Mouse (Mus musculus): ENCODE measurements at regions not wholly inside any gene's neighbourhood (a gene's known extent, or its start where the extent isn't known, plus 50 kb on each side); places are given as distances from the start of the nearest gene placed in this dataset.

DNA sequence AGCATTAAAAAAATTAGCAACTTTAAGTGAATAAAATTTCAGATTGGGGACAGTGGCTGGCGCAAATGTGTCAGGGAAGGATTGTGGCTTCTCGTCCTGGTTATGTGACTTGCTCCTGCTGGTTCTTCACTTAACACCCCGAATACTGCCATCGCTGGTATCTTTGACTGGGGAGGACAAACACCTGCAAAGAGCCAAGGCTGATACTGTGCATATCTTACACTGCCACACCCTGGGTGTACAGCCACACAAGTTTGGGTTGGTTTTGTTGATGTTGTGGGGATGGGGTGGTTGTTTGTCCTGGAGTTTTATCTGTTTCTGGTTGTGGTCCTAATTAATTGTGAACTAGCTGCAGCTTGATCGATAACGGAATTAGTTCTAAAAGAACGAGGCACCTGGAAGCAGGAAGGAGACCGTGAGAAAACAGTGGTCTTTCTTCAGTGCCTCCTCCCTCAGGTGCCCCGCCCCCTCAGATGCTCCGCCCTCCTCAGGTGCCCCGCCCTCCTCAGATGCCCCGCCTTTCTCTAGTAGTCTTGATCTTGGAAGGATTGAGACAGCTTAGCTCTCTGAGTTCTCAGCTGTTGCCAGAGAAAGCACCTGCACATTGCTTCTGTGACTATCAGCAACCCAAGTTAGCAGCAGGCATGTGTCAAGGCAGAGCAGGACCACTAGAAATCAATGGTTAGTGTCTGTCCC lies 107.0 kb upstream of the Magi3 start:
- 87% methylated on average over 12 of the region's 12 CpGs for WGBS
- Histone ChIP-seq H3K4me1 (ENCODE audit: control insufficient read depth, insufficient read depth, low read length) (no peaks in the 10 kb centered on the region), H3K27me3 (replicated peaks; ENCODE audit: control insufficient read depth, insufficient read depth, low read length) (no peaks in the 10 kb centered on the region), H3K36me3 (ENCODE audit: control insufficient read depth, insufficient read depth, low read length) (no peaks in the 10 kb centered on the region), H3K4me2 (ENCODE audit: low read length) (no peak overlapping the region), H3K4me3 (ENCODE audit: low read depth, low read length) (no peak overlapping the region), H3K9me3 (replicated peaks; ENCODE audit: control insufficient read depth, low read length) (no peaks in the 10 kb centered on the region), H3K27ac (ENCODE audit: low read depth, low read length) (no peak overlapping the region), H3K9ac (ENCODE audit: low read length) (no peak overlapping the region)
- DNase-seq (ENCODE audit: low spot score) (no peak), ATAC-seq (no peak)

DNA sequence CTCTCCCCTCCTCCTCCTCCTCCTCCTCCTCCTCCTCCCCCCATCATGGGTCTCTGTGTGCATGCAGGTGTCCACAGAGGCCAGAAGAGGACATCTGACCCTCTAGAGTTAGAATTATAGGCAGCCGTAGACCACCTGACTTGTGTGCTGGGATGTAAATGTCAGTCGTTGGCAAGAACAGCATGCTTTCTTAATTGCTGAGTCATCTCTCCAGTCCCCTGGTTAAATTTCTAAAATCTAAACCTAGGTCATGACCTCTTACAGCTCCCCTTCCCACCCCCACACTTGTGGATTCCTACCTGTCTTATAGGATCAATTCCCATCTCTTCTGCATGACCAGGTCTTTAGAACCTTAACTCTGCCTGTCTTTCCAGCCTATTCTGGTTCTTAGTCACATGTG lies 102.4 kb upstream of the Magi3 start:
- WGBS = 69% methylated on average over 2 of the region's 2 CpGs
- H3K36me3 ChIP-seq (ENCODE audit: control insufficient read depth, insufficient read depth, low read length) = no peaks in the 10 kb centered on the region
- H3K4me1 ChIP-seq (ENCODE audit: control insufficient read depth, insufficient read depth, low read length) = peaks cover 8% of the 10 kb centered on the region; the same call in 1 of the 2 replicates
- H3K4me3 ChIP-seq (ENCODE audit: low read depth, low read length) = no peak overlapping the region
- DNase-seq (ENCODE audit: low spot score) (no peak), ATAC-seq (no peak)
- no peak overlapping the region for H3K9ac ChIP-seq (ENCODE audit: low read length)
- no peaks in the 10 kb centered on the region for H3K27me3 ChIP-seq (replicated peaks; ENCODE audit: control insufficient read depth, insufficient read depth, low read length)
- H3K27ac ChIP-seq (ENCODE audit: low read depth, low read length) = no peak overlapping the region
- H3K9me3 ChIP-seq (replicated peaks; ENCODE audit: control insufficient read depth, low read length) = no peaks in the 10 kb centered on the region
- H3K4me2 ChIP-seq (ENCODE audit: low read length) = no peak overlapping the region

DNA sequence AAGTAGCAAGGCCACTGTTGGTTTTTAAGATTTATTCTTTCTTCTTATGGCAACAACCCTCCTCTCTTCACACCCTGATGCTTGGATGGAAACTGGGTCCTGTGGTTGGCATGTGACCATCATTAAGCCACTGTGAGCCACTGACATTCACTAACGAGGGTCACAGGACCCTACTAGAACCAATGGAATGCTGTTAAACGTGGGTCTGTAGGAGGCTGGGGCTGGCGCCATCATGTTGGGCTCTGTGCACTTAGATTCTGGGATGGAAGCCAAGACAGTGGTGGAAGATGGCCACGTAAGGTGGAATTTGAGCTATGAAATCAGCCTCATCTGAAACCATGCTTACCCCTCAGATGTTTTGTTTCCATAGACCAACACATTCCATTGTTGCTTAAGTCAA lies 100.2 kb upstream of the Magi3 start:
- 40% methylated on average over 4 of the region's 4 CpGs for WGBS
- ATAC-seq (no peak), DNase-seq (ENCODE audit: low spot score) (no peak)
- Histone ChIP-seq H3K4me1 (ENCODE audit: control insufficient read depth, insufficient read depth, low read length) (peaks cover 12% of the 10 kb centered on the region; the same call in 1 of the 2 replicates), H3K27me3 (replicated peaks; ENCODE audit: control insufficient read depth, insufficient read depth, low read length) (no peaks in the 10 kb centered on the region), H3K36me3 (ENCODE audit: control insufficient read depth, insufficient read depth, low read length) (no peaks in the 10 kb centered on the region), H3K4me2 (ENCODE audit: low read length) (no peak overlapping the region), H3K9me3 (replicated peaks; ENCODE audit: control insufficient read depth, low read length) (no peaks in the 10 kb centered on the region), H3K9ac (ENCODE audit: low read length) (no peak overlapping the region), H3K27ac (ENCODE audit: low read depth, low read length) (no peak overlapping the region), H3K4me3 (ENCODE audit: low read depth, low read length) (no peak overlapping the region)

DNA sequence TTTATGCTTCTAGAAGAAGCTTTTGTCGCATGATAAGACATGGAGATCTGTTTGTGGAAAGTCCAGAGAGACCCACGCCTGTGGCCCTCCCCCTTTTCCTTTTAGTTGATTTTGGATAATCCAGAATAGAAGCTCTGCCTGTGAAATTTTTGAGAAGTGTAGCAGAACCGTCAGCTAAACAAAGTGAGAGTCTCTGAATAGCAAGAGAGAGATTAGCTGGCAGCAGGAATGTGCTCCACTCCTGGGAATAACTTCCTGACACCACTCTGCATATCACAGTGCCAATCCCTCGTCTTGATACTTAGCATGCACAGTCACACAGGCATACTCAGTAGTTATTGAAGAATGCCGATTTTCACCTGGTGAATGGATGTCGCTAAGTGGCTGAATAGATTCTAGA lies 99.2 kb upstream of the Magi3 start:
- Histone ChIP-seq H3K4me3 (ENCODE audit: low read depth, low read length) (no peak overlapping the region), H3K9me3 (replicated peaks; ENCODE audit: control insufficient read depth, low read length) (no peaks in the 10 kb centered on the region), H3K9ac (ENCODE audit: low read length) (no peak overlapping the region), H3K27ac (ENCODE audit: low read depth, low read length) (no peak overlapping the region), H3K36me3 (ENCODE audit: control insufficient read depth, insufficient read depth, low read length) (no peaks in the 10 kb centered on the region), H3K4me2 (ENCODE audit: low read length) (no peak overlapping the region), H3K4me1 (ENCODE audit: control insufficient read depth, insufficient read depth, low read length) (peaks cover 12% of the 10 kb centered on the region; the same call in 1 of the 2 replicates), H3K27me3 (replicated peaks; ENCODE audit: control insufficient read depth, insufficient read depth, low read length) (no peaks in the 10 kb centered on the region)
- WGBS = 38% methylated on average over 6 of the region's 6 CpGs
- ATAC-seq = peak; percentile 50; the same call in 1 of the 2 replicates
- no peak for DNase-seq (ENCODE audit: low spot score)

DNA sequence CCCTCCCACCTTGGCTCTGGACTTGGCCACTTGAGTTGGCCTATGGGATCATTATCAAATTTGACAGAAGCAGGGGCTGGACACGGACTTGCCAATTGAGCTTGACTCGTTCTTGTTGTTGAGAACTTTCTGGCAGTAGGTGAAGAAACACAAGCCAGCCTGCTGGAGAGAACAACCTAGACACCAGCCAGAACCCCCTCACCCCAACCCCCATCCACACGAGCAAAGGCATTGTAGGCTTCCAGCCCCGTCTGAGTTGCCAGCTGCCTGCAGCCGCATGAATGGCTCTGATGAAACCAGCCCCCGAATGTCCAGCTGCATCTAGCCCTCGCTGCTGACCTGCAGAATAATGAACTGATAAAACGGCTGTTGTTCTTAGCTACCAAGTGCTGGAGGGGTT lies 98.7 kb upstream of the Magi3 start:
- Histone ChIP-seq H3K4me1 (ENCODE audit: control insufficient read depth, insufficient read depth, low read length) (peaks cover 12% of the 10 kb centered on the region; the same call in 1 of the 2 replicates), H3K27ac (ENCODE audit: low read depth, low read length) (no peak overlapping the region), H3K9me3 (replicated peaks; ENCODE audit: control insufficient read depth, low read length) (no peaks in the 10 kb centered on the region), H3K9ac (ENCODE audit: low read length) (no peak overlapping the region), H3K4me3 (ENCODE audit: low read depth, low read length) (no peak overlapping the region), H3K4me2 (ENCODE audit: low read length) (no peak overlapping the region), H3K36me3 (ENCODE audit: control insufficient read depth, insufficient read depth, low read length) (no peaks in the 10 kb centered on the region), H3K27me3 (replicated peaks; ENCODE audit: control insufficient read depth, insufficient read depth, low read length) (no peaks in the 10 kb centered on the region)
- peak; percentile 69; the same call in 1 of the 2 replicates for ATAC-seq
- peak; percentile 54 for DNase-seq (ENCODE audit: low spot score)
- 21% methylated on average over 8 of the region's 8 CpGs for WGBS

DNA sequence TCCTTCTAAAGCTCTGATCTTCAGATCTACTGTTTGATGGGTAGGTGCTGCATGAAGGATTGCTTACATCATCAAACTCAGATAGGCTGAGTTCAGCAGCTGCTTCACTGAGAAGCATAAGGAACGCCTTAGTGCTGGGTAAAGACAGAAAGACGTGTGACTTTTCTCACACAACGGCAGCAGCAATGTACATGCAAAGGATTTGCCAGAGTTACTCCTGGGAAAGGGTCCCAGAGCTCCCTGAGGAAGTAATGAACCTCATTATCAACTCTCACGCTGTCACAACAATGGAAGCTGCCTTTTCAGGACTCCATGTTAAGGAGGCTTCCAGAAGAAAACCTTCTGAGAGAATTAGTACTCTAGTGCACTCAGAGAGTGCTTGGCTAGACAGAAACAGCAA lies 97.4 kb upstream of the Magi3 start:
- peak; percentile 64 for DNase-seq (ENCODE audit: low spot score)
- peak; percentile 29; the same call in 1 of the 2 replicates for ATAC-seq

DNA sequence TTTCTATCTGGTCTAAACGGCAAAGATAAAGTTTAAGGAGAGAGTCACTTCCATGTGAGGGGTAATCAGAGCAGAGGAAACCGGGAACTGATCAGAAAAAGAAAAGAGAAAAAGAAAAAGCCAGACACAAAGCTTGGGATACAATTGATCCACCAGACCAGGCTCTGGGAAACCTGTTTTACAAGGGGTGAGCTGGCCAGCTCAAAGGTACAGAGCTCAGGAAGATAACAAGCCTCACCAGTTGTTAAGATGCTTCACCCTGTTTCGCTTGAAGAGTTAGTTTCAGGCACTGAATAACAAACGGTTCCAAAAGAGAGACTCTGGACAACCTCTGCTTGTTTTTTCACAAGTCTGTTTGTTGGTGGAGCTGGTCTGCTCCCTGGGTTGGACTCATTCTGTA lies 92.9 kb upstream of the Magi3 start:
- no peaks in the 10 kb centered on the region for H3K36me3 ChIP-seq (ENCODE audit: control insufficient read depth, insufficient read depth, low read length)
- H3K27ac ChIP-seq (ENCODE audit: low read depth, low read length) = no peak overlapping the region
- no peak overlapping the region for H3K4me3 ChIP-seq (ENCODE audit: low read depth, low read length)
- WGBS = 85% methylated on average over 4 of the region's 4 CpGs
- H3K27me3 ChIP-seq (replicated peaks; ENCODE audit: control insufficient read depth, insufficient read depth, low read length) = no peaks in the 10 kb centered on the region
- H3K9me3 ChIP-seq (replicated peaks; ENCODE audit: control insufficient read depth, low read length) = no peaks in the 10 kb centered on the region
- no peak overlapping the region for H3K9ac ChIP-seq (ENCODE audit: low read length)
- ATAC-seq (no peak), DNase-seq (ENCODE audit: low spot score) (no peak)
- peaks cover 11% of the 10 kb centered on the region; the same call in 1 of the 2 replicates for H3K4me1 ChIP-seq (ENCODE audit: control insufficient read depth, insufficient read depth, low read length)
- H3K4me2 ChIP-seq (ENCODE audit: low read length) = no peak overlapping the region

More for the DNA sequence above, 97.4 kb upstream of the Magi3 start:
- H3K27me3 ChIP-seq (replicated peaks; ENCODE audit: control insufficient read depth, insufficient read depth, low read length) = no peaks in the 10 kb centered on the region
- no peak overlapping the region for H3K9ac ChIP-seq (ENCODE audit: low read length)
- H3K4me1 ChIP-seq (ENCODE audit: control insufficient read depth, insufficient read depth, low read length) = peaks cover 12% of the 10 kb centered on the region; the same call in 1 of the 2 replicates
- H3K27ac ChIP-seq (ENCODE audit: low read depth, low read length) = no peak overlapping the region
- H3K36me3 ChIP-seq (ENCODE audit: control insufficient read depth, insufficient read depth, low read length) = no peaks in the 10 kb centered on the region
- no peaks in the 10 kb centered on the region for H3K9me3 ChIP-seq (replicated peaks; ENCODE audit: control insufficient read depth, low read length)
- no peak overlapping the region for H3K4me3 ChIP-seq (ENCODE audit: low read depth, low read length)
- 31% methylated on average over 4 of the region's 4 CpGs for WGBS
- no peak overlapping the region for H3K4me2 ChIP-seq (ENCODE audit: low read length)

DNA sequence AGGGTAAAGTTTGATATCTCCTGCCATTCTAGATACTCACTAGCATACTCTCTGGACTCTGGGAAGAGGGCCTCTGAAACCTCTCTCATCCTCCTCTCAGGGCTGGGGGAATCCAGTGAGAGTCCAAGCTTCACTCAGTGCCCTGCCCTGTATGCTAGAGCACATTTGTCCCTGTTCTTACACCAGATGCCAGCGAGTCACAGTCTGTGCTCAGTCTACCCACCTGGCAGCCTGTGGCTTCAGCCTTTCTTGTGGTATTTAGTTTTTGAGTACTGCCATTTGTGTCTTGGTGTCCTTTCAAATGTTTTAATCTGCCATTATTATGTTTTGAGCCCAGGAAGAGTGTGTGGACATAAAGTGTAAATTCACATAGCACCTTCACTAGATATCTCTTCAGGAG lies 86.8 kb upstream of the Magi3 start:
- WGBS = 73% methylated on average over 1 of the region's 1 CpGs
- no peak overlapping the region for H3K27ac ChIP-seq (ENCODE audit: low read depth, low read length)
- DNase-seq (ENCODE audit: low spot score) (no peak), ATAC-seq (no peak)
- H3K9ac ChIP-seq (ENCODE audit: low read length) = no peak overlapping the region
- no peaks in the 10 kb centered on the region for H3K27me3 ChIP-seq (replicated peaks; ENCODE audit: control insufficient read depth, insufficient read depth, low read length)
- no peaks in the 10 kb centered on the region for H3K9me3 ChIP-seq (replicated peaks; ENCODE audit: control insufficient read depth, low read length)
- no peak overlapping the region for H3K4me3 ChIP-seq (ENCODE audit: low read depth, low read length)
- 0 out of 2 replicates have a peak, but pooled peaks cover 7% of the 10 kb centered on the region for H3K4me1 ChIP-seq (ENCODE audit: control insufficient read depth, insufficient read depth, low read length)
- H3K4me2 ChIP-seq (ENCODE audit: low read length) = no peak overlapping the region
- no peaks in the 10 kb centered on the region for H3K36me3 ChIP-seq (ENCODE audit: control insufficient read depth, insufficient read depth, low read length)

DNA sequence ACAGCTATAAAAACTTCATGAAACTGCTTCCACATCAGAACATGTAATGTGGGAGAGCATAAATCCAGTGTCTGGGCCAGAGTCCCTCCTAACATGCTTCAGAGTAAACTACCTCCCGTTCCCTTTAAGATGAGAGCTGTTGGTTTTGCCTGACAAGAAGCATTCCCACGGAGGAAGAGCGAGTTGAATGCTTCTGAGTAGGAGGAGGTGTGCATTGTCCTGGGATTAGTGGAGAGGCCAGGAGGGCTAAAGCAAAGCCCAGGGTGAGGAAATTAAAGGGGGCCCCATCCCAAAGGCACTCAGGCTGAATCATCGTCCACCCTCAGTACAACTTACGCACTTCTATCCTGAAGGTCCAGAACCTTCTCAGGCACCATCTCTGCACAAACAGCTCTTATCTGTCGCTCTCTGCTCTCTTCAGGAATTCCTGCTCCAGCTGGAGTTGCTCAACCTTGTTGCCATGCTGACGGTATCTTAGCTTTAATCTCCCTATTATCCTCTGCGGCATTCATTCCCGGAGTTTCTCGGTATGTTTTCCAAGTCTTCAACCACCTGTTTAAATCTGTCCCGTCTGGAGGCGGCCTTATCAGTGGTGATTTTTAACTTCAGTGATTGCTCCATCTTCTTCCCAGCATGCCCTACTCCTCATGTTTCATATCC lies 85.9 kb upstream of the Magi3 start:
- 7% methylated on average over 12 of the region's 12 CpGs for WGBS
- H3K4me1 ChIP-seq (ENCODE audit: control insufficient read depth, insufficient read depth, low read length) = 0 out of 2 replicates have a peak, but pooled peaks cover 7% of the 10 kb centered on the region
- H3K4me3 ChIP-seq (ENCODE audit: low read depth, low read length) = no peak overlapping the region
- no peak overlapping the region for H3K4me2 ChIP-seq (ENCODE audit: low read length)
- no peak overlapping the region for H3K27ac ChIP-seq (ENCODE audit: low read depth, low read length)
- H3K9me3 ChIP-seq (replicated peaks; ENCODE audit: control insufficient read depth, low read length) = no peaks in the 10 kb centered on the region
- H3K36me3 ChIP-seq (ENCODE audit: control insufficient read depth, insufficient read depth, low read length) = no peaks in the 10 kb centered on the region
- DNase-seq (ENCODE audit: low spot score) (no peak), ATAC-seq (no peak)
- H3K27me3 ChIP-seq (replicated peaks; ENCODE audit: control insufficient read depth, insufficient read depth, low read length) = no peaks in the 10 kb centered on the region
- H3K9ac ChIP-seq (ENCODE audit: low read length) = no peak overlapping the region
